Mouse (Mus musculus) cerebellum, postnatal 14 days (tissue): ENCODE data around the gene Elovl6.

Experiments
- DNase-seq, 2 experiments: peaks; one replicate each; pipeline ENCODE4 v3.0.0; 2021; ENCODE audit warnings: mixed read lengths in 2 of 2

Gene Elovl6

DNA sequence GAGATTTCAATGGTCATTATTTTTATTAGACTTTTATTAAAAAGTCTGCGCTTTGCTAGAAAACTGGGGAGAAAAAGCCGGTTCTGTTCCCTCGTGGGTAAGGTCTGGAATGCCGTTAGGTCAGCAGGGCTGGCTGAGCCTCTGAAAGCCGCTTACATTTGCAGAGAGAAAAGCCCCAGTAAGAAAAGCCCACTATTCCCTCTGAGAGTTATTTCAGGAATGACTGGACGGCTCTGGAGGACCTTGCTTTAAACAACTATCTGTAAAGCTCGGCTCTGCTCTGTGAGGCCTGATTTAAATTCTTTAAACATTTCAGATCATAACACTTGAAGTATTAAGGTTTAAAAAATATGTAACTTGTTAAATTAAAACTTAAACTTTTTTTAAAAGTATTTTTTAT is 36.4 kb downstream of the Elovl6 start:
- no peak for DNase-seq

DNA sequence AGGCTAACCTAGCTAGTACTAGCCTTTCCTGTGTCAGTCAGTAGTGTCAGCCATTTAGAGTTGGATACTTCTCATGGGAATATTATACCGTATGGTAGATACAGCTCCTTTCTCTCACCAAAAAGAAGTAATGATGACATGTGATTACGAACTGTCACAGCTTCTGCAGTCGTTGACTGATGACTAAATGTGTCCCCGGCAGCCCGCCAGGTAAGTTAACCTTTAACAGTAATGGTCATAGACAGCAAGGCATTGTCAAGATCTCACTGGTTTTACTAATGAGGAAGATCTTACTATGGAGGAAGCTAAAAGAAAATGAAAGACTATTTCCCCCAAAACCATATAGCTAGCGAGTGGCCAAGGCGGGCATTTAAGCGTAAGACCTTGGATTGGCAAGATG is 38.8 kb downstream of the Elovl6 start:
- DNase-seq = no peak

DNA sequence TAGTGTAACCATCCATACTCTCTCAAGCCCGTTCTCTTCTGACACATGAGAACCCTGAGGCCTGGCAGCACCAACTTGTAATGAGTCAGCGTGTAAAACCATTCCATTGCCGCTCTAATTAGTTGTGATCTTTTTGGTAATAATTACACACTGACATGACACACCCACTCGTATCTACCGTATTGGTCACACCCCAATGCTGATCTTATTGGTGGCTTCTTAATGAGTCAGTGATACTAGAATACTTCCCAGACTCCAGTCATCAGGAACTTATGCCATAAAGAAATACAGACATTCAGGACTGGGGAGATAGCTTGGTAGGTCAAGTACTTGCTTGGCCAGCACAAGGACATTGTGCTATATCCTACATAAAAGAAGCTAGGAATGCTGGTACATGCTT is 39.5 kb downstream of the Elovl6 start:
- no peak for DNase-seq

DNA sequence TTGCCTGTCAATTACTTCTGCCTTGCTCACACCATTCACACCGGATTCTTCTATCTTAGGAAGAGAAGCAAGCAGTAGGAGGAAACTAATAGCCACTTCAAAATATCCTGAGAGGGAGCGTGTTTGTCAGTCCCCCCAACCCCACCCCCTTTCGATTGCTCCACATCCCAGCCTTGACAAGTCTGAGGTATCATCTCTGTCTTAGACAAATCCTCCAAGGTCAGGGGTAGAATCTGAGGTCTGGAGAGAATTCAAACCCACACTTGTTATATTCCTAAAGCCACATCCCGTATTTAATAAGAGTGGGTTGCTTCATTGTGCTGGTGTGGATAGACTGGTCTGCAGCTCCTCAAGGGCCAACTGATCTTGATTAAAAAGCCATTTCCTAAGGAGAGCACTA is 40.8 kb downstream of the Elovl6 start:
- DNase-seq = no peak

DNA sequence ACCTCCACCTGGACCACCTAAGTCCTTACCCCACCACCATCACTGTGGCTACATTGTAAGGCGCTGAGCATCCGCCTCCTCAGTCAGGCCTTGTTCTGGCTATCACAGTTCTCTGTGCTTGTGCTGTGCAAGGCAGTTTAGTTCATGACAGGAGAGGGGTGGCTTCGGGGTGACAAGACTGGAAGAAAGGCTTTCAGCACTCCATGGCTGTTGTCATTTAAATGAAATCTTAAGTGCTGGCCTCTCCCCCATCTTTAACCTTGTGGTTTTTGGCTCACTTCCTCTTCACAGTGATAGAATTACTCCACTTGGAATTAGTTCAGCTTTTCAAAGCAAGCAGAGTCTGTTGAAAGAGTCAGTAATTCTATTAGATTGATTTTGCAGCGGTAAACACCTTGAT is 41.5 kb downstream of the Elovl6 start:
- no peak for DNase-seq

DNA sequence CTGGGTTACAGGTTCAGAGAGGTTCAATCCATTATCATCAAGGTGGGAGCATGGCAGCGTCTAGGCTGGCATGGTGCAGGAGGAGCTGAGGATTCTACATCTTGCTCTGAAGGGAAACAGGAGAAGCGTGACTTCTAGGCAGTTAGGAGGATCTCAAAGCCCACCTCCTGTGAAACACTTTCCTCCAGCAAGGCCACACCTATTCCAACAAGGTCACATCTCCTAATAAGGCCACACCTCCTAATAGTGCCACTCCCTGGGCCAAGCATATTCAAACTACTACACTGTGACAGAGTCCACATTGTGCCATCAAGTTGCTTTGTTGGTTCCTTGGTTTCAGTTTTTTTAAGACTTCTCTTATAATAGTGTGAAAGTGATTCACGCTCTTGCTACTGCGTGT is 42.9 kb downstream of the Elovl6 start:
- no peak for DNase-seq

DNA sequence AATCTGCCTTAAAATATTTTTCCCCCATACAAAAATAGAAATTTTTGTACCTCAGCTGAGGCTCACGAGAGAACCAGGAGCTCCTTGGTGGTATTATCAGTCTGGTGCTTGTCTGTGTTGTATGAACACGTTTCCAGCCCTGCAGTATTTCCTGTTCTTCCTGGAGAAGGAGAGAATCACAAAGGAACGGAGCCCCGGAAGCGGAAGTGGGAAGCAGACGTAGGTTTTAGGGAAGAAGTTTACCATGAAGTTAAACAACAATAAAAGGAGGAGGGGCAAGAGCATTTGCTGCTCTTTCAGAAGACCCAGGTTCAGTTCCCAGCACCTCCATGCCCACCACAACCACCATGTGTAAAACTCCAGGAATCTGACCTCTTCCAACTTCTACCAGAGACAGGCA is 44.4 kb downstream of the Elovl6 start:
- no peak for DNase-seq

DNA sequence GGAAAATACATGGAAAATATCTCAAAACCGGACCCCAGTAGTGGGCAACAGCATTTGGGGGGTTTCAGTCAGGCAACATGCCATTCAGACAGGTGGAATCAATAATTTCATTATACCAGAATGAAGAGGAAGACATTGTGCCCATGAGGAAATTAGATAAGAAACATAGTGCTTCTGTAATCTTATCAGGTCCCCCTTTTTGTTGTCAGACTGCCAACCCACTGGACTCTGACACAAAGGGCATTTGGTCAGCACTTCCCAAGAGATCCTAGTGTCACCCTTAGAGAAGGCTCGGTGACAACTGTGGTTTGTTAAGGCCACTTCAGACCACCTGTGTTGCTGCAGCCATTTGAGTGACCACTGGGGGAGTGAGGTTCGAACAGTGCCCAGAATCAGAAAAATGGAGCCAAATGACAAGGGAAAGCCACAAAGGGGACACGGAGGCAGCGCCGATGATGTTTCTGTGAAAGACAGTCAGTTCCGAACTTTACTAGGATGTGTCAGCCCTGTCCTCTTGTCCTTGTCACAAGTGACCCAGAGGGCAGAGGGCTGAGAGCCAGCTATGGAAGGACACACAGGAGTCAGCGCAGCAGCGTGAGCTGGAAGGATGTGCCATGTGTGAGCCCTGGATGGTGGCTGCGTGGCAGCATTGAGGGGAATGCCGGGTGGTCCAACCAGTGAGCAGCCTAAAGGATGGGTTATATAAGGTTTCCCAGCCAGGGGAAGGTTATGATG is 46.8 kb downstream of the Elovl6 start:
- no peak for DNase-seq

DNA sequence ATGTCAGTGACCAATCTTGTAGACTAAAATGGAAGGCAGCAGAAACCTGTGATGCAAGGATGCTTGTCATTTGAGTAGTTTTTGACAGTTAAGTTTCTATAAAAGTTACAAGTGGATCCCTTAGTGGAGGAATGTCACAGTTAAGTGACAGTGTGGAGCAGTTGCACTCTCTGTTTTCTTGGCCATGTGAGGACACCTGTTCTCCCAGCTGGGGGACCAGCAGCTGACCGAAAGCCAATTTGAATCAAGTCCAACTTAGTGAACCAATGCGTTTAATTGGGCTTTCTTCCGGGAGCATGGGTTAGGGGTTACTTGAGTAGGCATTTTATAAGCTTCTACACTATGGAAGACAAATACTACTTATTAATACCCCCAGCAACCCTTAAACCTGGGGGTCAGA is 48.9 kb downstream of the Elovl6 start:
- DNase-seq = peak; percentile 71 to 75

DNA sequence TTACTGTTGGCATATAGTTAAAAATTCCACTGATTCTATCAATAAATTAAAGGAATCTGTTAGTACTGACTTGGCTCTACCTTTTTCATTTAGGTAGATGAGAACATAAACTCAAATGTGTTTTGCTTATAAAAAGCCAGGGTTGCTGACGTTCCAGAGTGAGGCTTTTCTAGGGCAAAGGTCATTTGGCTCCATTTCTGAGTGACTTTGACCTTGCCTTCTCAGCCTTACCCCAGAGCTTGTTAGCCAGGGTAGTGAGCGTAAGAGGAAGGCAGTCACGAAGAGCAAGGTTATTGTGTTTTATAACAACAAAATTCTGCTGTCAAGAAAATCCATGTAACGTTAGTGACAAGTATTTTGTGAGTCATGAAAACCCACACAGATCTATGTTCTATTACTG is 50.3 kb downstream of the Elovl6 start:
- DNase-seq = no peak

DNA sequence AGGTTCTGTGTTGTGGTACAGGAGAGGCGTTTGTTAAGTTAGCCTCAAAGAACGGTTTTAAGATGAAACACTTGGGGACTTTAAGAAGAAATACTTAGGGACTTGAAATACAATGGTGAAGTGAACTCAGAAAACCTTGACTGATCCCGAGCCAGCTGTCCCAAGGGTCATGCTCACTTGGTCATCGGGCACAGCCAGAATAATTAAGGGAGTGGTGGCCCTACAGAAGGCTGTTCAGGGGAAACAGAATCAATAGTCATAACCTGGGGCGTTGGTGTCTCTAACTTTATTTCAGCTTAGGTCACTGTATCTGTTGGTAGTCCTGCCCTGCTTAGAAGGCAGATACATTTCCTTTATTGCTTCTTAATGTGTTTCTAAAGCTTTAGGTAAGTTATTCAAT is 51.1 kb downstream of the Elovl6 start:
- DNase-seq = no peak

DNA sequence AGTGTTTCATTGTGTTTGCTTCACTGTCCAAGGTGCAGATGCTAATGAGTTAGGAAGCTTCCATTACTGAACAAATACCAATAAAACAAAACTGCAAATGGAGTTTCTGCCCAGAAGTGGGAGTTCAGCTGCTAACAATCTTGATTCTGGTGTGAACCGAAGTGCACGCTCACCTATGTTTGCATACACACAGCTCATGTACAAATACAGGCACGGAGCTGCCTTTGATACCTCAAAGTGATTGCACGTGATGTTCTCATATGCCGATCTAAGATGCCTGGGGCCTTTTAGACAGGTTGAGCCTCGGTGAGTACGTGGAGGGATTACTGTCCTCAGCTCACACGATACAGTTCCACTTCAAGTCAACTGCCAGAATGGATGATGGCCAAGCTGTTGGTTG is 55.8 kb downstream of the Elovl6 start:
- DNase-seq = no peak

DNA sequence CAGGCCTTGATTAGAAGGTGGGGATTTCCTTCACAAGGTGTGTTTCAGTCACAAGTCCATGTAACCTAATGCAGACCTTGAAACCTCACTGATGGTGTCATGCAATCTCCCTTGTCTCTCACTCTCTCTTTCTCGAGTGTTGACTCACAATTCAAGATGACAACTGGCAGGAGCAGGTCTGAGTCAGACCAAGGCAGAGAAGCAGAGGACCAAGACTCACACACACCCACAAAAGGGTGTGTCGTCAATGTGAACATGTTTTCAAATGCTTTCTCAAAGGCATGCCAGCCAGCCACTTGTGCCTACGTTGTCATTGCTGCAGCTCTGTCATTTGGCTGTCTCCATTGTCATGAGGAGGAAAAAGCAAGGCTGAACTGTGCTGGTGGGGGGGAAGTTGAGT is 56.6 kb downstream of the Elovl6 start:
- no peak for DNase-seq

DNA sequence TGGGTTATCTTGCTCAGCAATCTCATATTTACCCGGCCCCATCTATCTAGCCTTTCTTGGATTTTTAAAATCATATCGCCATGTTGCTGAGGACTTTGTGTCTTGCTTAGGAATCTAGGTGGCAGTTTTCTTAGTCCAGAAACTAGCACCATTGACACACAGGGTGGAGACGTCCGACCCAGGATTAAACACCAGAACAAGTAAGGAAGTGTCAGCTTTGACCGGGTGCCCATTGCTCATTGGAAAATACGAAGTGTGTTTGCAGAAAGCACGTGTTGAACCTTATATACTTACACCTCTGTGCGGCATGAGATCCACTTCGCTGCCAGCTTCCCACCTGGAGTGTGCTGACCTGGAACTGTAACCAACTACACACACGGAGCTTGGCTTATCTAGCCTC is 57.5 kb downstream of the Elovl6 start:
- peak; percentile 16 to 37 for DNase-seq

DNA sequence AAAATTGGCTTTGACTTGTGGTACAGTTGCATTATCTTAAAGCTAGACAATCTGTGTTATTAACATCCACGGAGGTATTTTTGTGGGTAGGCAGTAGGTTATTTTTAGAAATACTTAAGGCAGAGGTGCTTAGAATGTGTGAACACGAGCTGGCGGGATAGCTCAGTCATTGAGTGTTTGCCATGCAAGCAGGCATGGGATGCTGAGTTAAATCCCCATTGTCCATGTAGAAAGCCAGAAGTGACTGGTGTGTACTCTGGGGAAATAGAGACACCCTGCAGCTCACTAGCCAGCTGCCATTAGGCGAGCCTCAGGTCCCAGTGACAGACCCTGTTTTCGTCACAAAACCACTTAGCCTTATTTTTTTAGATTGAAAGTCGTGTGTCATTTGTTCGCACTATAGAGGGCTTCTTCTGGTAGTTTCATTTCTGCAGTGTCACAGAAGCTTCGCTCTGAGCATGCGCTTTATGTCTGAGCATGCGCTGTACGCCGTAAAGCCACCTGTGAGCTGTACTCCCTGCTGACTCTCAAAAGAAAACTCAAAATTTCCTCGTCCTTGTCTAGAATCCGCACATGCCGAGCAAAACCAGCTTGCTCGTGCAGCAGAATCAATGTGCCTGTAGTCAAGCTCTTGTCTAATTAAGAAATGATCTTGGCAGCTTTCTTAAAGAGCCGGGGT is 58.5 kb downstream of the Elovl6 start:
- DNase-seq = peak in 1 of 2 experiments; percentile 17

DNA sequence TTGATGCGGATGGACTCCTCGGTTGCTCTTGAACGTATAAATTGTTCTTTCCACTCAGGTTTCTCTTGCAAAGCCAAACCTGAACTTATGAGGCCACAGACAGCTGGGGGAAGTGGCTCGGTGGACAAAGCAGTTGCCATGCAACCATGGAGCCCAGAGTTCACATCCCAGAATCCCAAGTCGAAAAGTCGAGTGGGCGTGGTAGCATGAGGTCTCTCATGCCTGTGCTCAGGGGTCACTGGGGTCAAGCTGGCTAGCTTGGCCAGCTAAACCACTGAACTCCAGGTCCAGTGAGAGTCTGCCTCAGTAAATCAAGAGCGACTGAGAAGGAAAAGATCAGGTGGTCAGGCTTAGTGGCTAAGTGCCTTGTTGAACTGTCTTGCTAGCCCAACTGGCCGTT is 59.1 kb downstream of the Elovl6 start:
- no peak for DNase-seq

DNA sequence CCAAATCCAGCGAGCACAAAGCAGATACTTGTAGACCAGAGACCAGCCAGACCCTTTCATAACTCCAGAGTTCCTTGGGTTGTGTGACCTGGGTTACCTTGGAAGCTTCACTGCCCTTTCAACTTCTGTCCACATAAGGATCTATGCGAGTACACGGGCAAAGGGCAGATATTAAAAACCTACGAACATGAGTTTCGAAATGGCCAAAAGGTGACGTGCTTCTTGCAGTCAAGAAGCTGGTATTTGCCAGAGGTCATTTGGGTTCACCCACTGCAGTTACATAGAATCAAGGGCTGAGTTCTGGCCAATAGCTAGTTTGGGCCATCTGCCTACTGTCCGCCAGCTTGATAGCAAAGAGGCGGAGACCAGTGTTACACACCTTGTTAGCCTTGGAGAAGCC is 59.6 kb downstream of the Elovl6 start:
- DNase-seq = peak; percentile 25 to 31

DNA sequence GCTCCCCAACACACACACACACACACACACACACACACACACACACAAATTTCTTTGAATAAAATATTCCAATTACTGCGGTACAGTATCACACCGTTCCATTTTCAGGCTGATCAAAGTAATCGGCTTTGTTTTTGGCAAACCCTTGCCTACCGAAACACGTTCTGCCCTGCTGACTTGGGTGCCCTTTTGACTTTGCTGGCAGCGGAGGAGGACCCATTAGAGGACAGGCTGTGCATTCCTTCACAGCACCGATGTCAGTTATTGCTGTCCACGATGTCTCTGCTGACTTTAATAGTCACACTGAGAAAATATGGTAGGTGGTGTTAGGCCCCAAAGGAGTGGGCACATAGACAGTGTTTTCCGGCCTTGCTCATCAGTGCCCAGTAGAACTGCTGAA is 60.8 kb downstream of the Elovl6 start:
- no peak for DNase-seq

DNA sequence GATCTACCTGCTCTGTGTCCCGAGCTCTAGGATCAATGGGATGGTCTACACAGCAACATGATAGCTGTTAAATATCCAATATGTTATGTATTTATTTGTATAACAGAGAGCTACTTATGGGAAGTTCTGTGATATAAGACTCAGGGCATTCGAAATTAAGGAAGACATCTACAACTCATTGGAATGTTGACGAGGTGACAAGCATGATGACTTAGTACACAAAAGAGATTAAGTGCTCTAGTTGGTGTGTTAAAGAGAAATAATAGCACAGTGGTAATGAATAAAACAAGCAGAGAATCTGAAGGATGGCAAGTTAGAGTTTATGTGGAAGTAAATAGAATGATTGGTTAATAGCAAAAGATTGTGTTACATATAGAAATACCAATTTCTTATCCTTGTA is 61.6 kb downstream of the Elovl6 start:
- no peak for DNase-seq

DNA sequence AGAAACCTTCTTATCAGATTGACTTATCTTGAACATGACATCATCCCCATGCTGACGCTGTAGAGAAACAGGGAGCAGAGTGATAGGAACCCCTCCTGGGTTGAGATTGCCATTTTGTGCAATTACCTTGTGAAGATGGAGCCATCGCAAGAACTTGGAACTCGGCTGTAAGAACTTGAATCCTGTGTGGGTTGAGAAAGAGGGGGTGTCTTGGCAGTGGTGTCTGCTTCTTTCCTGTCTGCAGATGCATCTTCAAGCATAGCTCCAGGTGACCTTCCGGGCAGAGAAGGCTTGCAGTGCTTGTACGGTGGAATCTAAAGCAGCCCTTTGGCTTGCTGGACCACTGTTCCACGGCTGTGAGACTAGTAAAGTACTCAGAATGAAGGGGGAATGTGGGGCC is 63.9 kb downstream of the Elovl6 start:
- no peak for DNase-seq

DNA sequence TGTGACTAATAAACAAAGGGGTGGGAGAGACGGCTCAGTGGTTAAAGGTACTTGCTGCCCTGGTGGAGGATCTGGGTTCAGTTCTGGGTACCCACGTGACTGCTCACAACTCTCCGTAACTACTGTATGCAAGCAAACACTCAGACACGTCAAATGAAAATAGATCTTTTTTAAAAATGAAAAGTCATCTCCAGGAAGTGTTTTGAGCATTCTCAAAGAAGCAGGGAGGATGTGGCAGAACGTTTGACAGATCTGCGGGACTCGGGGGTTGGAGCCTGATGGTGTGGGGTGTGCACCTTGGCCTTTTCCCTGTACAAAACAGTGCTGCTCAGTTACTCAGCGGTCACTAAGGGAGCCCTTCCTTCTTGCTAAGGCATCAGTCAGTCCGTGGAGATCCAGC is 70.1 kb downstream of the Elovl6 start:
- no peak for DNase-seq

DNA sequence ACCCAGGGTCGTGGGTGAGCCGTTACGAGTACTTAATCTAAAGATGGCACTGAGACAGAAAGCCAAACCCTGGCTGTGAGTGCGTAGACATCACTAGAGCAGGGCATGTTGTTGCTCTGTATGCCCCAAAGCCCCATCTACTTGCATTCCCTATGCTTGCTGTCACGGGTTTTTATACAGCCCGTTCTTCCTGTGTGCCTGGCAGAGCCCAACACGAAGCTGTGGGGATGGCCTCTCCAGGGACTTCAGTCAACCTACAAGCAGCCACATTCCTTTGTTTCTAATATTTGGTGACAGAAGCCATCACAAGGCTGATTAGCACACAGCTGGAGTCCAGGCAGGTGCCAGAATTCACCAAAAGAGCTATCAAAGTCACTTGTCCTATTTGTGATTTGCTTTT is 73.3 kb downstream of the Elovl6 start:
- DNase-seq = peak in 1 of 2 experiments; percentile 37

DNA sequence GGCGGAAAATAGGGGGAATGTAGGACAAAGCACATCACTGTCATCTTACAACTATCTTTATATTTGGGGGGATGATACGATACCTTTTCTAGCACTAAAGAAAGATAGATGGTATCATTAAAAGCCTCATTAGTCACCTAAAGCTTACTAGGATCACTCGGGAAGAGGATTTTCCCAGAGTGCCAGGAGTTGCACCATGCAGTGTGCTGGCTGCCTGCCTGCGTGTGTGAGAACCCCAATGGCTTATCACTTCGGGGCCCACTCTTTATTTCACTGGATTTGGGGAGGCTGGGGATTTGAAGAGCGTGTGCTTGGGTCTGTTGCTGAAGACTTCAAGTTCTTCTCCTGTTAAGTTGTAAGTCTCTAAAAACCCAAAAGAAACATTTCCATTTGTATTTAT is 73.8 kb downstream of the Elovl6 start:
- no peak for DNase-seq

DNA sequence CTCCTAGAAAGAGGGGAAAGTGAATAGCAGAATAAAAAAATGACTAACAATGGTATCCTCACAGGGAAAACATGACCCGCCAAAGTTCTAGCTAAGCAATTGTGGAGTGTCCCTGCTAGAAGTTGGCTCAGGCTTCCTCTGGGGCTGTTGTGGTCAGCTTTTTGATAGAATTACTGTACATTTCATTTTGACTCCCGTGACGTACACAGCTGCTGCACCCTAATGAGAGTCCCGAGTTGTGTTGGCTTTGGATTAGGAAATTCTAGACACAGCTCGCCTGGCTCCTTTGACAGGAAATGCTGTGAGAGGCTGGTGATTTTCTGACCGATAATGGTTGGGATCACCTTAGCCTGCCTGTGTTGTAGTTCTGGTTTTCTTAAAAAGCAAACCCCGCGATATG is 79.5 kb downstream of the Elovl6 start:
- no peak for DNase-seq
